Mouse (Mus musculus): Measurements from ENCODE around the gene Arl8b. TPM values are rescaled to one million over a fixed set of nuclear protein-coding genes. Genes with fewer than 3 reads are reported as not detected.

Arl8b gene
- 31.0 and 32.7 TPM in 2 replicates for polyA plus RNA-seq (2015; fragmentation: Nextera tagmentation; extraction: Ambion mirVana)

DNA sequence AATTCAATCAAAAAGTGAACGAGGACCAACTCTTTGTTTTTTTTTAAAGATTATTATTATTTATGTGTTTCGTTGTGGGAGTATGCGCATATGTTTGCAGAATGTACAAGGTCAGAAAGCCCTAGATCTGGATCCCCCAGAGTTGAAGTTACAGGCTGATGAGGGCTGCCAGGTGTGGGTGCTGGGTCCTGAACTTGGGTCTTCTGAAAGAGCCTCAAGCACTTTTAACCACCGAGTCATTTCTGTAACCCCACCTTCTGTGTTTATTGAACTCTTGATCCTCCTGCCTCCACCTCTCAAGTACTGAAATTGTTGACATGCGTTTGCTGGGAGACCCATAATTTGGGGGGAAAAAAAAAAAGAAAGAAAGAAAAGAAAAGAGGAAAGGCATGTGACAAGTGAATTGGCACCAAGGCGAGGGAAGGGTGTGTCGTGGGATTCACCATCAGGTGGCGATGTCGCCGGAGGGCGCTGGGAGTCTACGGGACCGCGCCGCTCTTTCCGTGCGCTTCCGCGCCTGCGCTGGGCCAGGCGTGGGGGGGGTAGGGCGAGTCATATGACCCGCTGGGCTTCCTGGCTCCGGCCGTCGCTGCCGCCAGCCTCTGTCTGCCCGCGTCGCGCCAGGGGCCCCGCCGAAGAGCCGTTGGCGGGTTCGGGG is at the start of gene Arl8b:
TSS of gene Arl8b (plus strand) at position 574 of the 658 bp plus-strand sequence.
- no peaks in the 10 kb centered on the region for H3K27me3 ChIP-seq
- no peaks in the 10 kb centered on the region for H3K9me3 ChIP-seq (replicated peaks)
- no peaks in the 10 kb centered on the region for H3K36me3 ChIP-seq (replicated peaks)
- H3K4me3 ChIP-seq (replicated peaks), result peak within 1 kb of the TSS; percentile 100
- H3K4me1 ChIP-seq (replicated peaks), result peaks cover 40% of the 10 kb centered on the region
- peak; percentile 90 for ATAC-seq (ENCODE audit: insufficient read depth)
- peak within 1 kb of the TSS; percentile 82 for H3K27ac ChIP-seq (replicated peaks)
- H3K4me2 ChIP-seq, result peak within 1 kb of the TSS; percentile 81
- 9% methylated on average over 36 of the region's 36 CpGs for WGBS (ENCODE audit: insufficient replicate concordance)
- peak within 1 kb of the TSS; percentile 96 for H3K9ac ChIP-seq

- WGBS (ENCODE audit: insufficient replicate concordance), result 41% methylated on average over 9 of the region's 9 CpGs
- Histone ChIP-seq H3K9me3 (replicated peaks) (no peaks in the 10 kb centered on the region), H3K27ac (replicated peaks) (no peak overlapping the region), H3K27me3 (no peaks in the 10 kb centered on the region), H3K4me3 (replicated peaks) (no peak overlapping the region), H3K4me2 (no peak overlapping the region), H3K4me1 (replicated peaks) (no peaks in the 10 kb centered on the region), H3K9ac (no peak overlapping the region), H3K36me3 (replicated peaks) (no peaks in the 10 kb centered on the region)
- ATAC-seq (ENCODE audit: insufficient read depth), result no peak
Measured at GRCm38 (mm10) chr6:108735910-108736750, 46.8 kb upstream of the Arl8b start.

- ATAC-seq (ENCODE audit: insufficient read depth), result no peak
- Histone ChIP-seq H3K27ac (replicated peaks) (no peak overlapping the region), H3K4me1 (replicated peaks) (no peaks in the 10 kb centered on the region), H3K9ac (no peak overlapping the region), H3K4me3 (replicated peaks) (no peak overlapping the region), H3K9me3 (replicated peaks) (no peaks in the 10 kb centered on the region), H3K36me3 (replicated peaks) (no peaks in the 10 kb centered on the region), H3K27me3 (no peaks in the 10 kb centered on the region), H3K4me2 (no peak overlapping the region)
- 62% methylated on average over 9 of the region's 9 CpGs for WGBS (ENCODE audit: insufficient replicate concordance)
Measured at GRCm38 (mm10) chr6:108738463-108739203, 44.3 kb upstream of the Arl8b start.

GRCm38 (mm10) chr6:108740579-108740978 is 42.3 kb upstream of the Arl8b start:
- Histone ChIP-seq H3K27me3 (no peaks in the 10 kb centered on the region), H3K4me1 (replicated peaks) (no peaks in the 10 kb centered on the region), H3K9me3 (replicated peaks) (no peaks in the 10 kb centered on the region), H3K9ac (no peak overlapping the region), H3K27ac (replicated peaks) (no peak overlapping the region), H3K36me3 (replicated peaks) (no peaks in the 10 kb centered on the region), H3K4me2 (no peak overlapping the region), H3K4me3 (replicated peaks) (no peak overlapping the region)
- 47% methylated on average over 4 of the region's 4 CpGs for WGBS (ENCODE audit: insufficient replicate concordance)
- ATAC-seq (ENCODE audit: insufficient read depth), result no peak

GRCm38 (mm10) chr6:108743730-108744129 is 39.2 kb upstream of the Arl8b start:
- H3K36me3 ChIP-seq (replicated peaks), result no peaks in the 10 kb centered on the region
- no peak overlapping the region for H3K4me3 ChIP-seq (replicated peaks)
- H3K9ac ChIP-seq, result no peak overlapping the region
- H3K4me2 ChIP-seq, result no peak overlapping the region
- no peak overlapping the region for H3K27ac ChIP-seq (replicated peaks)
- WGBS (ENCODE audit: insufficient replicate concordance), result 72% methylated on average over 5 of the region's 5 CpGs
- no peaks in the 10 kb centered on the region for H3K9me3 ChIP-seq (replicated peaks)
- no peak for ATAC-seq (ENCODE audit: insufficient read depth)
- no peaks in the 10 kb centered on the region for H3K27me3 ChIP-seq
- H3K4me1 ChIP-seq (replicated peaks), result no peaks in the 10 kb centered on the region

DNA sequence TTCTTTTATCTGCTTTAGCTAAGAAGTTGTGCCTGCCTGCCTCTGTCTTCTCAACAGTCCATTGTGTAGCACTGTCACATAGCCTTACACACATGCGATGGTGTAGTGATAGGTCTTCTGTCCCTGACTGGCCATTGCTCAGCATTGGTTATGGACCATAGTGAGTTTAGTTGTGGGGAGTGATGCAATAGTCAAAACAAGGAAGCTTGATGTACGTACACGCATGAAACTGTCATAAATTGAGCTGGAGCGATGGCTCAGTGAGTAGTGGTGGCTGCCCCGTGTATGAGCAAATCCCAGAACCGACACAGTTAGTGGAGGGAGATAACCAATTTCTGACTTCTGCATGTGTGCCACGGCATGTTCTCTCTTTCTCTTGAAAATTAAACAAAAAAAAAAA is 31.6 kb upstream of the Arl8b start:
- ATAC-seq (ENCODE audit: insufficient read depth), result no peak
- 63% methylated on average over 7 of the region's 7 CpGs for WGBS (ENCODE audit: insufficient replicate concordance)
- Histone ChIP-seq H3K9ac (no peak overlapping the region), H3K36me3 (replicated peaks) (no peaks in the 10 kb centered on the region), H3K9me3 (replicated peaks) (no peaks in the 10 kb centered on the region), H3K27ac (replicated peaks) (no peak overlapping the region), H3K4me2 (no peak overlapping the region), H3K27me3 (no peaks in the 10 kb centered on the region), H3K4me3 (replicated peaks) (no peak overlapping the region), H3K4me1 (replicated peaks) (no peaks in the 10 kb centered on the region)

DNA sequence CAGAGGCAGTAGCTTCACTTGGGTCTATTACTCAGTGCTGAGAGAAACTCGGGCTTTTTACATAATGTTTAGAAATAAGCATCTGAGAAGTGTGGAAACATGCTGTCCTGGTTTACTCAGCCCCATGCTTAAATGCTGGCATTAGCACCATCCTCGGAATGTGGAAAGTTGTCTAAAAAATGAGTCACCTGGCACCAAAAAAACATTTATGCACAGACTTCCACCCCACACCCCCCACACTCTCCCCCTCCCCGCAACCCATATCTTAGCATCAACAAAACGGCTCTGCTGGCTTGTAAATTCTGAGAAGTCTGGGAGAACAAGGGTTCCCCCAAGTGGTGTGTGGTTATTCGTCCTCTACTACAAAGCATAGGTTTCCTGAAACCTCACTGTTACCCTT is 30.5 kb upstream of the Arl8b start:
- H3K4me1 ChIP-seq (replicated peaks), result no peaks in the 10 kb centered on the region
- no peak overlapping the region for H3K27ac ChIP-seq (replicated peaks)
- H3K4me2 ChIP-seq, result no peak overlapping the region
- no peaks in the 10 kb centered on the region for H3K36me3 ChIP-seq (replicated peaks)
- no peaks in the 10 kb centered on the region for H3K27me3 ChIP-seq
- H3K4me3 ChIP-seq (replicated peaks), result no peak overlapping the region
- H3K9me3 ChIP-seq (replicated peaks), result no peaks in the 10 kb centered on the region
- no peak for ATAC-seq (ENCODE audit: insufficient read depth)
- WGBS (ENCODE audit: insufficient replicate concordance), result 33% methylated on average over 5 of the region's 5 CpGs
- no peak overlapping the region for H3K9ac ChIP-seq

DNA sequence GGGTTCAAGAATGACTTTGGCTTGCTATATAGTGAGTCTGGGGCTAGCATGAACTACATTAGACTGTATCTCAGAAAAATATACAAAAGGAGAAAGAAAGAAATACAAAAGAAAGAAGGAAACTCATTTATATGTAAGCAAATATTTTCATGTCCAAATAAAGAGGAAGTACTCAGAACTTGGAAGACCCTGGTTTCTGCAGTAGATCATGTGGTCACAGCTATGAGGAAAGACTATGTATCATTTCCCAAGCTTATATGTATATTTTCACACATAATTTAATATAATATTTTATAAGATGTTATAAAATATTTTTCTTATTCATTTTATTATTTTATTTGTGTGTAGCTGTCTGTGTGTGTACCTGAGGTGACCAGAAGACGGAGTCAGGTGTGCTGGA is 29.4 kb upstream of the Arl8b start:
- H3K9me3 ChIP-seq (replicated peaks), result no peaks in the 10 kb centered on the region
- H3K4me2 ChIP-seq, result no peak overlapping the region
- ATAC-seq (ENCODE audit: insufficient read depth), result no peak
- no peak overlapping the region for H3K27ac ChIP-seq (replicated peaks)
- no peaks in the 10 kb centered on the region for H3K4me1 ChIP-seq (replicated peaks)
- no peak overlapping the region for H3K4me3 ChIP-seq (replicated peaks)
- H3K36me3 ChIP-seq (replicated peaks), result no peaks in the 10 kb centered on the region
- WGBS (ENCODE audit: insufficient replicate concordance), result 88% methylated on average over 1 of the region's 1 CpGs
- no peaks in the 10 kb centered on the region for H3K27me3 ChIP-seq
- no peak overlapping the region for H3K9ac ChIP-seq

DNA sequence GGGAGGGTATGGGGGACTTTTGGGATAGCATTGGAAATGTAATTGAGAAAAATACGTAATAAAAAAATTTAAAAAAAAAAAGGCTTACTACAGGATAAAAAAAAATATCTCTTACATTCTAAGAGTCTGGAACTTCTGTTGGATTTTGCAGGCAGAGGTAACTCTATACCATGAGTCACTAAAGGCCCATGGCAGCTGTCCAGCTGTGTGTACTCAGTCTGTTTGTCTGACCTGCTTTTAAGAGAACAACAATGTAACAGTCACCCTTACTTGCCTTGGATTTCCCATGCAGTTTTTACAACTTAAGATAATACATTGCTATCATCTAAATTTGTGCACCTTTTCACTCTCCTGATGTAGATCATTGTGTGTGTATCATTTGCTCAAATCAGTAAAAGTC is 28.5 kb upstream of the Arl8b start:
- Histone ChIP-seq H3K4me3 (replicated peaks) (no peak overlapping the region), H3K27me3 (no peaks in the 10 kb centered on the region), H3K27ac (replicated peaks) (no peak overlapping the region), H3K4me1 (replicated peaks) (no peaks in the 10 kb centered on the region), H3K9ac (no peak overlapping the region), H3K36me3 (replicated peaks) (no peaks in the 10 kb centered on the region), H3K4me2 (no peak overlapping the region), H3K9me3 (replicated peaks) (no peaks in the 10 kb centered on the region)
- no peak for ATAC-seq (ENCODE audit: insufficient read depth)
- WGBS (ENCODE audit: insufficient replicate concordance), result 48% methylated on average over 1 of the region's 1 CpGs

- no peak overlapping the region for H3K4me2 ChIP-seq
- H3K4me3 ChIP-seq (replicated peaks), result no peak overlapping the region
- H3K9ac ChIP-seq, result no peak overlapping the region
- no peaks in the 10 kb centered on the region for H3K27me3 ChIP-seq
- no peaks in the 10 kb centered on the region for H3K4me1 ChIP-seq (replicated peaks)
- ATAC-seq (ENCODE audit: insufficient read depth), result no peak
- H3K36me3 ChIP-seq (replicated peaks), result no peaks in the 10 kb centered on the region
- no peaks in the 10 kb centered on the region for H3K9me3 ChIP-seq (replicated peaks)
- 59% methylated on average over 7 of the region's 7 CpGs for WGBS (ENCODE audit: insufficient replicate concordance)
- H3K27ac ChIP-seq (replicated peaks), result no peak overlapping the region
Measured at GRCm38 (mm10) chr6:108755936-108756335, 27.0 kb upstream of the Arl8b start.

- Histone ChIP-seq H3K4me2 (no peak overlapping the region), H3K36me3 (replicated peaks) (no peaks in the 10 kb centered on the region), H3K4me3 (replicated peaks) (no peak overlapping the region), H3K4me1 (replicated peaks) (no peaks in the 10 kb centered on the region), H3K9ac (no peak overlapping the region), H3K9me3 (replicated peaks) (no peaks in the 10 kb centered on the region), H3K27ac (replicated peaks) (no peak overlapping the region), H3K27me3 (no peaks in the 10 kb centered on the region)
- no peak for ATAC-seq (ENCODE audit: insufficient read depth)
- 65% methylated on average over 10 of the region's 10 CpGs for WGBS (ENCODE audit: insufficient replicate concordance)
Measured at GRCm38 (mm10) chr6:108758997-108759697, 23.8 kb upstream of the Arl8b start.
